Mouse (Mus musculus): Measurements from ENCODE around the gene Il20rb.

- TF ChIP-seq CTCF (conservative IDR thresholded peaks at IDR 0.05; ENCODE audit: low read length), result no peak
- no peak for TF ChIP-seq NANOG (IDR thresholded peaks at IDR 0.05; ENCODE audit: borderline replicate concordance, low read length)
- TF ChIP-seq POU5F1 (IDR thresholded peaks at IDR 0.05; ENCODE audit: borderline replicate concordance, low read length), result no peak
Observed at GRCm38 (mm10) chr9:100531296-100531695, 44.7 kb upstream of the Il20rb start.
